Mouse (Mus musculus): ENCODE data around the gene Lrrc28. TPM values are rescaled to one million over a fixed set of nuclear protein-coding genes. Genes with fewer than 3 reads are reported as not detected.
A peak's percentile ranks its signal among the peaks of the same experiment; 100 is the strongest.

The Lrrc28 gene
- 26.3 and 38.2 TPM in 2 replicates for polyA plus RNA-seq (2012; rRNA removed)
- polyA plus RNA-seq (2014; fragmentation: Nextera tagmentation; extraction: Ambion mirVana), result 22.1 and 27.3 TPM in 2 replicates

DNA sequence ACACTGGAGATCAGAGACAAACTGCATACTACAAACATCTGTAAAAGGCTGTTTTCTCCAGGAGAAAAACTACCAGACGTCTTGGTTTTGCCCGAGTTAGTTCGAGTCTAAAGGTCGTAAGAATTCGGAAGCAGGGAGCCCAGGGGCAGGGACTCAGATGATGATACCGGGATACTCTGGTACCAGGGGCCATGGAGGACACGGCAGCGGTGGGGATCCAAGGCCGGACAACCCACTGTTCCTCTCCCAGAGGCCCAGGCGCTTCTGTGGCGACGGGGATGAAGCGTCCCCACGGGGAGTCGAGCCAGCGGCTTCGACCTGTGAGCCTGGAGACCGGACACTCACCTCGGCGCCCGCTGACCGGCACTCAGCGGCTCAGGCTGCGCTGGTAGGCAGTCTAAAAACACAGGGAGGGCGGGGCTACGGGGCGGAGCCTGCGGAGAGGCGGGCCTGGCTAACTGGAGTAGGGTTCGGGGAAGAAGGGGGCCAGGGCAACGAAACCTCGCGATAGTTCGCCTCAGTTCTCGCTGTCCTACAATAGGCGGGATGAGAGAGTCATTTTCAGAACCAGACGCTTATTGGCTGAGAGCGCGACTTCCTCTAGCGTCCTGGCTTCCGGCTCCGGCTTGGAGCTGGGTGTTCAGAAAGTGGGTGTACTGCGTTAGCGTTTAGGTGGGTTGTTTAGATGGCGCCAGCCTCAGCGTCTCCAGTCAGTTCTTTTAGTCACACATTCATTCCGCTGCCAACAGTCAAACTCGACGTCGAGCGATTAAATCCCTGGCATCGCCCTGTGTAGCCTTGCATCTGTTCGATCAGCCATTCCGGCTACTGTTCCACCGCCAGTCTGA is at the start of gene Lrrc28:
TSS of gene Lrrc28 (minus strand) at position 436 of the 848 bp plus-strand sequence.
- ATAC-seq (ENCODE audit: low FRiP score, low read depth), result peak; percentile 98
- under 1% methylated on average over 55 of the region's 55 CpGs for WGBS
- Histone ChIP-seq H3K4me2 (replicated peaks; ENCODE audit: low read depth, low read length, severe bottlenecking) (peak within 1 kb of the TSS; percentile 77), H3K9me3 (ENCODE audit: control insufficient read depth, low read length) (no peaks in the 10 kb centered on the region), H3K36me3 (ENCODE audit: control insufficient read depth, insufficient read depth, low read length) (peaks cover 8% of the 10 kb centered on the region; the same call in 1 of the 2 replicates), H3K4me1 (ENCODE audit: control insufficient read depth, insufficient read depth, low read length) (peaks cover 30% of the 10 kb centered on the region), H3K27ac (replicated peaks; ENCODE audit: low read depth, low read length) (peak within 1 kb of the TSS; percentile 89), H3K4me3 (replicated peaks; ENCODE audit: low read length) (peak within 1 kb of the TSS; percentile 85), H3K9ac (ENCODE audit: low read depth, low read length, severe bottlenecking) (peak within 1 kb of the TSS; percentile 88), H3K27me3 (ENCODE audit: control insufficient read depth, insufficient read depth, low read length) (no peaks in the 10 kb centered on the region)
- peak; percentile 96; the same call in 1 of the 2 replicates for TF ChIP-seq POLR2A (IDR thresholded peaks at IDR 0.05; ENCODE audit: borderline replicate concordance, extremely low read depth, insufficient read depth, insufficient read length)
- DNase-seq (ENCODE audit: low spot score), result peak; percentile 100

DNA sequence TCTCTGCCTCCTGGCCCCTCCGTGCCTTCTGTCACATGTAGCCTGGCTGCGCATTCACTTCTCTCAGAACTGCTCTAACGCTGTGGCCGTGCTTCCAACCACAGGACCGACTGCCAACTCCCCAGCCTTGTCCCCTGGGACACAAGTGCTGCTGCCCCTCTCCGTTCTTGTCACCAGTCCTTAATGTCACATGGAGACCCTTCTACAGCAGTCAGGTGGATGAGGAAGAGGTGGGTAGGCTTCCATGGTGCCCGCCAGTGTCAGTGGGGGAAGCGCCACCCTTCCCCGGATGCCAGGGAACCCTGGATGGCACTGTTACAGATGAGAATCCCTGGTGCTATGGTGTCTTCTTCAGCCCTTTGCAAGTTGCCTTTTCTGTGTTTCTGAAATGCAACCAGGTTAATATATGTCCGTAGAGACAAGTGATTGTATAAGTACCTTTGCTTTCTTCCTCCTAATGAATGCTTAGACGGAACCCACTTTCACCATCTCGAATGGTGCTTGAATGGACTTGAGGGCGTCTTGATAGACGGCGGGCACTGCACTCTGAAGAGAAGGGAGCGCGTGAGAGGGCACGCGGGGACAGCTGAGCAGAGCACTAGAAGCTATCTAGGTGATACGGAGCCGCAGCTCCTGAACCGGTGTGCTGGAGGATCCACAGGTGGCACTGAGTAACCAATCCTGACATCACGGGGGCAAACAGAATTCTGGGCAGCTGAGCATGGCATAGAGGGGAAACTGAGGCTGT is 47.9 kb upstream of the Lrrc28 start:
- Histone ChIP-seq H3K4me3 (replicated peaks; ENCODE audit: low read length) (no peak overlapping the region), H3K4me1 (ENCODE audit: control insufficient read depth, insufficient read depth, low read length) (no peaks in the 10 kb centered on the region), H3K27me3 (ENCODE audit: control insufficient read depth, insufficient read depth, low read length) (no peaks in the 10 kb centered on the region), H3K9me3 (ENCODE audit: control insufficient read depth, low read length) (no peaks in the 10 kb centered on the region), H3K27ac (replicated peaks; ENCODE audit: low read depth, low read length) (no peak overlapping the region), H3K36me3 (ENCODE audit: control insufficient read depth, insufficient read depth, low read length) (peaks cover 30% of the 10 kb centered on the region), H3K9ac (ENCODE audit: low read depth, low read length, severe bottlenecking) (no peak overlapping the region), H3K4me2 (replicated peaks; ENCODE audit: low read depth, low read length, severe bottlenecking) (no peak overlapping the region)
- TF ChIP-seq POLR2A (IDR thresholded peaks at IDR 0.05; ENCODE audit: borderline replicate concordance, extremely low read depth, insufficient read depth, insufficient read length), result no peak
- DNase-seq (ENCODE audit: low spot score) (no peak), ATAC-seq (ENCODE audit: low FRiP score, low read depth) (no peak)
- WGBS, result 94% methylated on average over 23 of the region's 23 CpGs

DNA sequence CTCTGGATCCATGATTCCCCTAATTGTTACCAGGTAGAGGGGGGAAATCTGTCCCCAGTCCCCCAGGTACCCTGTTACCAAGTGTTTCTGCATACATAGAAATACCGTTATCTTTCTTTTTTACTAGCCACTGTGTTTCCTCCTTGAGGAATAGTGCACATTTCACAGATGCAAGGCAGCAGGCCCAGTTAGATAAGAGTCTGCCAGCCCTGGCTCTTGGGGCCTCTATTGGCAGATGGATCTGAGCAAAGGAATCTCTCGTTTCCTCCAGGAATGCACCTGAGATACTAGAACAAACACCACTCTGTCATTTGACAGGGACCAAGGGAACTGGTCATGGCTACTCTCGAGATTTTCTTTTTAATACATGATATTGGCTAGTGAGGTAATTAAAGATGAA is 47.1 kb upstream of the Lrrc28 start:
- H3K36me3 ChIP-seq (ENCODE audit: control insufficient read depth, insufficient read depth, low read length), result peaks cover 26% of the 10 kb centered on the region
- H3K4me3 ChIP-seq (replicated peaks; ENCODE audit: low read length), result no peak overlapping the region
- no peaks in the 10 kb centered on the region for H3K4me1 ChIP-seq (ENCODE audit: control insufficient read depth, insufficient read depth, low read length)
- H3K27me3 ChIP-seq (ENCODE audit: control insufficient read depth, insufficient read depth, low read length), result no peaks in the 10 kb centered on the region
- H3K9me3 ChIP-seq (ENCODE audit: control insufficient read depth, low read length), result no peaks in the 10 kb centered on the region
- WGBS, result 71% methylated on average over 3 of the region's 3 CpGs
- DNase-seq (ENCODE audit: low spot score) (no peak), ATAC-seq (ENCODE audit: low FRiP score, low read depth) (no peak)
- TF ChIP-seq POLR2A (IDR thresholded peaks at IDR 0.05; ENCODE audit: borderline replicate concordance, extremely low read depth, insufficient read depth, insufficient read length), result no peak
- H3K9ac ChIP-seq (ENCODE audit: low read depth, low read length, severe bottlenecking), result no peak overlapping the region
- H3K4me2 ChIP-seq (replicated peaks; ENCODE audit: low read depth, low read length, severe bottlenecking), result no peak overlapping the region
- no peak overlapping the region for H3K27ac ChIP-seq (replicated peaks; ENCODE audit: low read depth, low read length)

DNA sequence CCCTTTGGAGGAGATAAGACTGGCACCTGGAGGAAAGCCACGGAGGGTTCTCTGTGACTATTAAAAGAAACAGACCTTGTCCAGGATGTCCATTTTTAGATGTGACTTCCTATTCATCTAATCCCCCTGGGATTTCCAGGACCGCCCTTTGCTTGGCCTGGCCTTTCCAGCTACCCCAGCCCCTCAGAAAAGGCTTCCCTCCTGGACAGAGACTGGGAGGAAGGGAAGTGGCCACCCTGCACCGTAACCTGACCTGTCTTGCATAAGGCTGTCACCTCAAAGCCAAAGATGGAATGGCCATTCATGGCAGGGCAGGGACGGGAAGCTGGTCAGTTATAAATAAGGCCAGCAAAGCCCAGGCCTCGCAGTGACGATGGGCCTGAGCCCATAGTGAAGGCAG is 46.0 kb upstream of the Lrrc28 start:
- peaks cover 25% of the 10 kb centered on the region for H3K36me3 ChIP-seq (ENCODE audit: control insufficient read depth, insufficient read depth, low read length)
- no peak overlapping the region for H3K27ac ChIP-seq (replicated peaks; ENCODE audit: low read depth, low read length)
- no peaks in the 10 kb centered on the region for H3K9me3 ChIP-seq (ENCODE audit: control insufficient read depth, low read length)
- no peak overlapping the region for H3K9ac ChIP-seq (ENCODE audit: low read depth, low read length, severe bottlenecking)
- no peak for ATAC-seq (ENCODE audit: low FRiP score, low read depth)
- no peaks in the 10 kb centered on the region for H3K27me3 ChIP-seq (ENCODE audit: control insufficient read depth, insufficient read depth, low read length)
- DNase-seq (ENCODE audit: low spot score), result no peak
- TF ChIP-seq POLR2A (IDR thresholded peaks at IDR 0.05; ENCODE audit: borderline replicate concordance, extremely low read depth, insufficient read depth, insufficient read length), result no peak
- H3K4me2 ChIP-seq (replicated peaks; ENCODE audit: low read depth, low read length, severe bottlenecking), result no peak overlapping the region
- H3K4me1 ChIP-seq (ENCODE audit: control insufficient read depth, insufficient read depth, low read length), result no peaks in the 10 kb centered on the region
- H3K4me3 ChIP-seq (replicated peaks; ENCODE audit: low read length), result no peak overlapping the region
- 74% methylated on average over 6 of the region's 6 CpGs for WGBS

DNA sequence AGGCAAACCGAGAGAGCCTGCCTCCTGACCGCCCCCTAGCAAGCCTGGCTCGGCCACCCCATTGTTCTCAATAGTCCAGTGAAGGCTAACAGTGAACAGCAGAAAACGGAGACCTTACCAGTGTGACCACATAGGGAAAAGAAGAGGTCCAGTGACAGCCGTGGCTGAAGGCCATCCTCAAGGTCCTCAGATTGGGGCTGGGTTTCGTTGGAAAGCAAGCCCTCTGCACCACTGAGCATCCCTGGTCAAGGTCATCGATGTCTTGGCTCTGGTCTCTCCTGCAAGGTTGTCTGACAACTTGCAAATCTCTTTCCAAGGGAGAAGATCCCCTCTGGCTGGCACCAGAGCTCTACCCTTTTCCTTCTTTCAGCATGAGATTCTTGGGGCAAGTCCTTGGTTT is 44.7 kb upstream of the Lrrc28 start:
- H3K9me3 ChIP-seq (ENCODE audit: control insufficient read depth, low read length), result no peaks in the 10 kb centered on the region
- DNase-seq (ENCODE audit: low spot score) (no peak), ATAC-seq (ENCODE audit: low FRiP score, low read depth) (no peak)
- H3K9ac ChIP-seq (ENCODE audit: low read depth, low read length, severe bottlenecking), result no peak overlapping the region
- H3K36me3 ChIP-seq (ENCODE audit: control insufficient read depth, insufficient read depth, low read length), result peaks cover 29% of the 10 kb centered on the region
- H3K4me2 ChIP-seq (replicated peaks; ENCODE audit: low read depth, low read length, severe bottlenecking), result no peak overlapping the region
- no peak overlapping the region for H3K4me3 ChIP-seq (replicated peaks; ENCODE audit: low read length)
- H3K27me3 ChIP-seq (ENCODE audit: control insufficient read depth, insufficient read depth, low read length), result no peaks in the 10 kb centered on the region
- H3K27ac ChIP-seq (replicated peaks; ENCODE audit: low read depth, low read length), result no peak overlapping the region
- 89% methylated on average over 7 of the region's 7 CpGs for WGBS
- TF ChIP-seq POLR2A (IDR thresholded peaks at IDR 0.05; ENCODE audit: borderline replicate concordance, extremely low read depth, insufficient read depth, insufficient read length), result no peak
- no peaks in the 10 kb centered on the region for H3K4me1 ChIP-seq (ENCODE audit: control insufficient read depth, insufficient read depth, low read length)

Measured in limb, embryonic 14.5 days (tissue).